Mouse (Mus musculus): ENCODE data around the gene Cops3. TPM values are rescaled to one million over a fixed set of nuclear protein-coding genes. Genes with fewer than 3 reads are reported as not detected.

The Cops3 gene
- polyA plus RNA-seq (2016; fragmentation: Nextera tagmentation; extraction: Ambion mirVana): 224 and 231 TPM in 2 replicates

DNA sequence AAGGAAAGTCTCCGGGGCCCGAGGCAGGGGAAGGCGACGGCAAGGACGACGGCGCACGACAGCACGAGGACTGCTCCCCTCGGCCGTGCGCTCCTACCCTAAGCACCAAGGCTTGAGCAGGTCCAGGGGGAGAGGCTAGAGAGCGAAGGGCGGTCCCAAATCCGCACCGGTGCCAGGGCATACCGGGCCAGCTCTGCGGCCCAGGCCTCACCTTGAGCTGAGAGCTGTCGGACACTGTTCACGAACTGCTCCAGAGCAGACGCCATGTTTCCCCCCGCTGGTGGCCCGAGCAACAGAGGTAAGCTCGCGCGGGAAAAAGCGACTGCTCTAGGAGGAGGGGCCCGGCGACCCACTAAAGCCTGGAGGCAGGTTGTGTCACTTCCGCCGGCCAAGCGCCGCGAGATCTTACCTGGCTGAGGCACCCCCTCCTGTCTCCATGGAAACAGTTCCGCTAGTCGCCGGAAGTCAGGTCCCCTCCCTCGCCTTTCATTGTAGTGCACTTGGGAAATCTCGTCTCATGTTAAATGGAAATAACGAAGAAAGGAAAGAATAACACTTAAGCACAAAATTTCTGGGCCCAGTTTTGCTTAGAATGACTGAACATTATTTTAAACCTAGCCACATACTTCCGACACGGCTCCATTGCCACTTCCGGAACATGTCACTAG, at the start of gene Cops3:
TSS of gene Cops3 (minus strand) at position 380 of the 668 bp plus-strand sequence.
- Histone ChIP-seq H3K4me1 (peaks cover 26% of the 10 kb centered on the region), H3K9me3 (no peaks in the 10 kb centered on the region), H3K36me3 (replicated peaks) (peaks cover 31% of the 10 kb centered on the region), H3K27me3 (replicated peaks; ENCODE audit: low read depth, poor library complexity, severe bottlenecking) (no peaks in the 10 kb centered on the region), H3K27ac (replicated peaks) (peak within 1 kb of the TSS; percentile 99), H3K4me3 (peak within 1 kb of the TSS; percentile 98)
- DNase-seq (ENCODE audit: low spot score): peak; percentile 98
- 1% methylated on average over 43 of the region's 43 CpGs for WGBS

DNA sequence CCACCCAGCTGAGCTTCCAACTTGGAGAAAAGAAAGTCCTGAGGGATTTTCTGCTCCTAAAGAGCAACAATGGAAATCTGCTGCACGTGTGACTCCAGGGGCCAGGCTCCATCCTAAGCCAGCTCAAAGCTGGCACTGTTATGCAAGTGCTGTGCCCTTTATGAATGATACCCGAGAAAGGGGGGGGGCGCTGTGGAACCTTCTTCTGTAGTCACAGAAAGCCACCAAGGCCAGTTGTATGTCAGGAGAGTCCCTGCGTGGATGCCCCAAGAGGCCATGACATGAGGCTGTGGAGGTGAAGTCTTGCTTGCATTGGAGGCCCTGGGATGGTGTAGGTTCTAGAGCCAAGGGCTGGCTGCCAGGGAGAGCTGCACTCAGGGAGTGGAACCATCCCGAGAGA, 48.5 kb upstream of the Cops3 start:
- H3K4me3 ChIP-seq: no peak overlapping the region
- H3K36me3 ChIP-seq (replicated peaks): no peaks in the 10 kb centered on the region
- H3K4me1 ChIP-seq: peaks cover 15% of the 10 kb centered on the region
- no peak overlapping the region for H3K27ac ChIP-seq (replicated peaks)
- H3K9me3 ChIP-seq: no peaks in the 10 kb centered on the region
- DNase-seq (ENCODE audit: low spot score): no peak
- WGBS: 74% methylated on average over 5 of the region's 5 CpGs
- no peaks in the 10 kb centered on the region; the same call in 1 of the 2 replicates for H3K27me3 ChIP-seq (replicated peaks; ENCODE audit: low read depth, poor library complexity, severe bottlenecking)

DNA sequence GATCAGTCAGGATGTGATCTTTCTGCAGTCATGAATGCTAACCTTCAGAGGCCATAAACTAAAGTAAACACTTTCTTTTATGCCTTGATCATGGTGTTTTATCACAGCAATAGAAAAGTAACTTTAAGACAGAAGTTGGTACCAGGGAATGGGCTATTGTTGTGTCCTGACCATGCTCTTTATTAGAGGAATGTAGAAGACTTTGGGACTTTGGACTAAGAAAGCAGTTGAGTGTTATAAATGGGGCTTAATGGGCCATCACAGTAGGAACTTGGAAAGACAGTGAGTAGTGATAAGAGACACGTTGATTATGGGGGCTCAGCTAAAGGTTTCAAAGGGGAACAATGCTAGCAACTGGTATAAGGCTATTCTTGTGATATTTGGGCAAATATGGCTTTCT, 47.3 kb upstream of the Cops3 start:
- no peaks in the 10 kb centered on the region; the same call in 1 of the 2 replicates for H3K27me3 ChIP-seq (replicated peaks; ENCODE audit: low read depth, poor library complexity, severe bottlenecking)
- H3K9me3 ChIP-seq: no peaks in the 10 kb centered on the region
- H3K27ac ChIP-seq (replicated peaks): no peak overlapping the region
- no peaks in the 10 kb centered on the region for H3K36me3 ChIP-seq (replicated peaks)
- H3K4me1 ChIP-seq: peaks cover 12% of the 10 kb centered on the region
- DNase-seq (ENCODE audit: low spot score): no peak
- no peak overlapping the region for H3K4me3 ChIP-seq
- WGBS: 83% methylated on average over 1 of the region's 1 CpGs

DNA sequence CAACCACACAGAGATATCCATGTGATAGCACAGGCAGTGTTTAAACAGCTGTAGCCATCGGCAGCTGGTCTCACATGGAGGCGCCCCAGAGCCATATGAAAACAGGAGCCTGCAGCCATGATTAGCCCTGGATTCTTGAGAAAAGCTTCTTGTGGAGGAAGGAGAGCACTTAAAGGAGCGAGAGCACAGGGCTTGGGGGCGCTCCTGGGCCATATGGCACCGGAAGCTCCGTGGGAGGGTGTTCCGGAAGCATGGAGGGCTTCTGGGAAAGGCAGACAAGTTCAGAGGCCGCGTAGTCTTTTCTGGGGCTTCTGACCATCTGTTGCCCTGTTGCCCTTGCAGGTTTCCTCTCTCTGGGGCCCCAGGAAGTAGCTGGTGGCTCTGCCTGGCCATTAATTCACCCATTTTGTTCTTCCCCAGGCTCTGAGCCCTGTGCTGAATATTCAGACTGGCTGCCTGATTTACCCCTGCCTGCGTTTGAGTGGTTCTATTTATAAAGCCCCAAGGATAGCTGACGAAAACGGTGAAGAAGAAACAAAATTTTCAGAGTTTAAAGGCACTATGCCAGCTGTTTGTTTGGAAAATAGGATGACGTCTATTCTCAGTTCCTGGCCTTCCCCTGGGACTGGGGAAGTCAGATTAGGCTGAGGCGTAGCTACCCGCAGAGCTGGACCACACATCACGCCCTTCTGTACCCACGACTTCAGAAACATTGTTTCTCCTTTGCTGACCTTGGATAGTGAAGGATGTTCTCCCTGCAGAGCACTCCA, 45.8 kb upstream of the Cops3 start:
- WGBS: 64% methylated on average over 17 of the region's 17 CpGs
- no peaks in the 10 kb centered on the region for H3K9me3 ChIP-seq
- H3K27me3 ChIP-seq (replicated peaks; ENCODE audit: low read depth, poor library complexity, severe bottlenecking): no peaks in the 10 kb centered on the region; the same call in 1 of the 2 replicates
- H3K4me1 ChIP-seq: peaks cover 16% of the 10 kb centered on the region
- no peak overlapping the region for H3K4me3 ChIP-seq
- DNase-seq (ENCODE audit: low spot score): peak; percentile 45
- no peaks in the 10 kb centered on the region for H3K36me3 ChIP-seq (replicated peaks)
- H3K27ac ChIP-seq (replicated peaks): peak overlapping the region; percentile 65

DNA sequence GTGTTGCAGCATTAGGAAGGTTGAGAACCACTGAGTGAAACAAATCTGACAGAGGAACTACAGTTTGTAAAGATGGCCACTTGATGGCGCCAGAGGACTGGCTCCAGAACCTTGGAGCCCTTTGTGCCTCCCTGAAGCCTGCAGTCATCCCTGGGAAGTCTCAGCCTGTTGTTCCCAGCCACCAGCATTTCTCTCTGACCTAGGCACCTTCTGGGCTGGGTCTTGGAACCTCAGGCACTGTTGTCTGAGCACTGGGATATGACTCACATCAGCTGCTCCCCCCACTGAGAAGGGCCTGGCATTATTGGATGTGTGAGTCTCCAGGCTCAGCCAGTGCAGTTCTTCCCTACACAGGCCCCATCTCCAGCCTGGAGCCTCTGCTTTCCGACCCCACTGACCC, 40.4 kb upstream of the Cops3 start:
- no peaks in the 10 kb centered on the region; the same call in 1 of the 2 replicates for H3K27me3 ChIP-seq (replicated peaks; ENCODE audit: low read depth, poor library complexity, severe bottlenecking)
- no peak overlapping the region for H3K4me3 ChIP-seq
- H3K9me3 ChIP-seq: no peaks in the 10 kb centered on the region
- DNase-seq (ENCODE audit: low spot score): peak; percentile 85
- H3K27ac ChIP-seq (replicated peaks): peak overlapping the region; percentile 78
- H3K36me3 ChIP-seq (replicated peaks): peaks cover 22% of the 10 kb centered on the region
- 25% methylated on average over 2 of the region's 2 CpGs for WGBS
- H3K4me1 ChIP-seq: peaks cover 13% of the 10 kb centered on the region

DNA sequence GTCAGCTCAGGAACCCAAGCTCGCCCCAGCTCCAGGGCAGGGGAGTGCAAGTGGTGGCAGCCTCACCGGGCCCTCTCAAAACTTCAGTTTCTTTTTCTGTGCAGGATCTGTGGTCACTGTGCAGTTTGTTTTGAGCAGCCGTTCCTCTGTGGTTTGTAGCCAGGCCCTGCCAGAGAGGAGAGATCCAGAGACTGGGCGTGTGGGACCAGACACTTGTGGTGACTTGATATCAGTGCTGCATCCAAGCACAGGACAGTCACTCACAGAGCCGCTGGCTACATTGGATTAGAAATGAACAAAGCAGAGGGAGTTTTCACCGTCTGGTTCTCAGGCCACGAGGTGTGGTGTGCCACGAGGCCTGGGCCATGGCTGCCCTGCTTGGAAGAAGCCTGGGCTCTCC, 32.5 kb upstream of the Cops3 start:
- H3K27me3 ChIP-seq (replicated peaks; ENCODE audit: low read depth, poor library complexity, severe bottlenecking): no peaks in the 10 kb centered on the region
- H3K4me1 ChIP-seq: peaks cover 8% of the 10 kb centered on the region; the same call in 1 of the 2 replicates
- no peak for DNase-seq (ENCODE audit: low spot score)
- no peak overlapping the region for H3K4me3 ChIP-seq
- 0 out of 2 replicates have a peak overlapping the region, but pooled peaks have one; percentile 7 for H3K27ac ChIP-seq (replicated peaks)
- no peaks in the 10 kb centered on the region for H3K9me3 ChIP-seq
- WGBS: 81% methylated on average over 8 of the region's 8 CpGs
- H3K36me3 ChIP-seq (replicated peaks): peaks cover 51% of the 10 kb centered on the region

DNA sequence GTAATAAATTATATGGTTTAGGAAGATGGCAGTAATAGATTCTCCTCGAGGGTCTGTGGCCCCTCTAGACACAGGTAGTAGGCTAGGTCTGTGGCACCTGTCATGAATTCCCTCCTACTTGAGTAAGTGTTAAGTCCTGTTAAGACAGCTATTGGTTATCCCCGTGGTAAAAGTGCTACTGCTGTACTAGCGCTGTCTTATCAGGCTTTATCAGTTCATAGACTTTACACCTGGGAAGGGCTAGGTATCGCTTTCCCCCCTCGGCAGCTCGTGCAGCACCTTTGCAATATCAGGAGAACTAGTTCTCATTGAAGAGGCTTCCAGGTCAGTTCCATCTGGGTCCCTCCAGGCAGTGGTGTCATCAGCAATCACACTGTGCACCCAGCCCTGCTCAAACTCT, 24.7 kb upstream of the Cops3 start:
- DNase-seq (ENCODE audit: low spot score): no peak
- WGBS: 91% methylated on average over 6 of the region's 6 CpGs
- H3K4me1 ChIP-seq: peaks cover 22% of the 10 kb centered on the region; the same call in 1 of the 2 replicates
- H3K27ac ChIP-seq (replicated peaks): no peak overlapping the region
- H3K27me3 ChIP-seq (replicated peaks; ENCODE audit: low read depth, poor library complexity, severe bottlenecking): no peaks in the 10 kb centered on the region
- no peaks in the 10 kb centered on the region for H3K9me3 ChIP-seq
- no peak overlapping the region for H3K4me3 ChIP-seq
- peaks cover 22% of the 10 kb centered on the region for H3K36me3 ChIP-seq (replicated peaks)

DNA sequence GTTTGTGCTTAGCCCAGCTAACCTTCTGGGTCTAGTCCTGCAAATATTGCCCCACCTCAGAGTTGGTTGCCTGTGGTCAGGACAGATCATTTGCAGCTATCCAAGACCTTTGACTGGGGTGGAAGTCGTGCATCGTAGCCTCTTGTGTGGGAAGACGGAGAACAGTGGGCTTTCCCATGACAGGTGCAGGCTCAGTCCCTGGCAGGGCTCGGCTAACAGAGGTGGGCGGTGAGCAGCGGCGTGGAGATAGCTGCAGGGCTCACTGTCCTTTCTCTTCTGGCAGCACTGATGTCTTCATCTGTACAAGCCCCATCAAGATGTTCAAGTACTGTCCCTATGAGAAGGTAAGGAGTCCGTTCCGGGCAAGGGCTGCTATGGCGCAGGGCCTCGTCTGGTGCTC, 20.8 kb upstream of the Cops3 start:
- H3K27ac ChIP-seq (replicated peaks): no peak overlapping the region; the same call in 1 of the 2 replicates
- H3K9me3 ChIP-seq: no peaks in the 10 kb centered on the region
- peaks cover 20% of the 10 kb centered on the region for H3K36me3 ChIP-seq (replicated peaks)
- H3K27me3 ChIP-seq (replicated peaks; ENCODE audit: low read depth, poor library complexity, severe bottlenecking): no peaks in the 10 kb centered on the region
- no peak overlapping the region for H3K4me3 ChIP-seq
- 87% methylated on average over 11 of the region's 11 CpGs for WGBS
- peaks cover 18% of the 10 kb centered on the region; the same call in 1 of the 2 replicates for H3K4me1 ChIP-seq
- DNase-seq (ENCODE audit: low spot score): no peak

DNA sequence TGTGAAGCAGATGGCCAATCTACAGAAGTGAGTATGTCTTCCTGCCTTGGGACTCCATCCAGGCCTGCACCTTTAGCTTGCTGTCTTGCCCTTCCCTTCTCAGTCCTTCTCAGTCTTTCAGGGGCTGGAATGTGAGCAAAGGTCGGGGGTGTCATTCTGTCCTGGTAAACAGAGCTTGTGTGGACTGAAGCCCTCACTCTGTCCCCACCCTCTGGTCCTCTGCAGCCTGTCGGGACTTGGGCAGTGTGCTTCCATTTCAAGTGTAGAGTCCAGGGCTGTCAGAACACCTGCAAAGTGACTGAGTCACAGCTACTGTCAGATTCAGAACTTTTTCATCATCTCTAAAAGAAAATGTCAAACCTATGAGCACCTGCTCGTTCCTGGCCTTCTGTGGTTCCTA, 13.2 kb upstream of the Cops3 start:
- peaks cover 14% of the 10 kb centered on the region for H3K4me1 ChIP-seq

DNA sequence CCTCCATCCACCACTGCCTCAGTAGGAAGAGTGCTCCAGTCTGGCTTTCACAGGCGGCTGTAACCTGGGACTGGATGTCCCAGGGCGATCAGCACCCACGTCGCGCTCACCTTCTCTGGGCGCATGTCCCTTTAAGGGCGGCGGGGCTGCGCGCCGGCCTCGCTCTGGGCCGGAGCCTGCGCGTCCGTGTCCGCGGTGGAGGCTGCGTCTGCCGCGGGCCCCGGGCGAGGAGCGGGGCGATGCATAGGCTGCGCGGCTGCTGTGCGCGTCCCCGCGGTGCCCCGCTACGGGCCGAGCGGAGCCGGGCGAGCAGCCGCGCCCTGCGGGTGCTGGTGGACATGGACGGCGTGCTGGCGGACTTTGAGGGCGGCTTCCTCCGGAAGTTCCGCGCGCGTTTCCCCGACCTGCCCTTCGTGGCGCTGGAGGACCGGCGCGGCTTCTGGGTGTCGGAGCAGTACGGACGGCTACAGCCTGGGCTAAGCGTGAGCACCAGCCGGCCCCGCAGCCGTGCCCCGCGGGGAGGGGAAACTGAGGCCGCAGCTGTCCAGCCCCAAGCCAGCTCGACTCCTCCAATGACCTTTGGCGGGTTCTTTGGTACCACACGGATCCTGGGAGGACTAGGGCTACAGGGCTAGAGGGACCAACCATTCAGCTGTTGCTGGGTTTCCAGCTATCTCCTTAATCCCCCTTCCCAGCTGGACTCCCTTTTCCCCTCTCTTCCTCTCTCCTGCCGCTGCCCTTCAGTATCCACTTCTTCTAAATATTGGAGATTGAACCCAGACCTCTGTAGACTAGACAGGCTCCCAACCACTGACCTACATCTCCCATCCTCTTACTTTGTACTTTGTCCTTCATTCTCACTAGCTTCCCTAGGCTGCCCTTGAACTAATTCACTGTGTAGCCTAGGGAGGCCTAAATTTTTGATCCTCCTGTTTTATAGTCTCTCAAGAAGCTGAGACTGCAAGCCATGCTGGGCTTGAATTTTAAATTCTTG, 8.6 kb upstream of the Cops3 start:
- peak; percentile 85 for DNase-seq (ENCODE audit: low spot score)
- Histone ChIP-seq H3K36me3 (replicated peaks) (peaks cover 23% of the 10 kb centered on the region), H3K27ac (replicated peaks) (peak overlapping the region; percentile 94), H3K4me1 (peaks cover 23% of the 10 kb centered on the region), H3K27me3 (replicated peaks; ENCODE audit: low read depth, poor library complexity, severe bottlenecking) (no peaks in the 10 kb centered on the region), H3K9me3 (no peaks in the 10 kb centered on the region), H3K4me3 (peak overlapping the region; percentile 81)
- under 1% methylated on average over 69 of the region's 69 CpGs for WGBS

More for the DNA sequence above, 13.2 kb upstream of the Cops3 start:
- H3K36me3 ChIP-seq (replicated peaks): peaks cover 15% of the 10 kb centered on the region
- no peak for DNase-seq (ENCODE audit: low spot score)
- H3K27ac ChIP-seq (replicated peaks): no peak overlapping the region
- H3K27me3 ChIP-seq (replicated peaks; ENCODE audit: low read depth, poor library complexity, severe bottlenecking): no peaks in the 10 kb centered on the region
- 68% methylated on average over 3 of the region's 3 CpGs for WGBS
- H3K9me3 ChIP-seq: no peaks in the 10 kb centered on the region
- H3K4me3 ChIP-seq: no peak overlapping the region

DNA sequence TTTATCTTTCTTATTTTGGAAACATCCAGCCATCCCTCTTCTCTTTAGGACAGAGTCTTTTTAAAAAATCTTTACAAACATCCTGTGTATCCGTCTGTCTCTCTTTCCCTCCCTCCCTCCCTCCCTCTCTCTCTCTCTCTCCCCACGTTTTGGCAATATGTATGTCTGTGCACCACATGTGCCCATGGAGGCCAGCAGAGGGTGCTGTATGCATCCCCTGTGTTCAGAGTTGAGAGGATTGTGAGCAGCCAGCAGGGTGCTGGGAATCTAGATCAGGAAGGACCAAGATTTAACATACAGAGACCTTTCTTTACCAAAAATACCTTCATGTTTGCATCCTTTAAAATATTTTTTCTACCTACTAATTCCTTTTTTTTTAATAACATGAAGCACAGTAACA, 7.5 kb upstream of the Cops3 start:
- peaks cover 14% of the 10 kb centered on the region for H3K36me3 ChIP-seq (replicated peaks)
- H3K4me1 ChIP-seq: peaks cover 25% of the 10 kb centered on the region
- H3K27me3 ChIP-seq (replicated peaks; ENCODE audit: low read depth, poor library complexity, severe bottlenecking): no peaks in the 10 kb centered on the region
- WGBS: 19% methylated on average over 2 of the region's 2 CpGs
- peak overlapping the region; percentile 81 for H3K4me3 ChIP-seq
- H3K27ac ChIP-seq (replicated peaks): no peak overlapping the region
- DNase-seq (ENCODE audit: low spot score): peak; percentile 67
- H3K9me3 ChIP-seq: no peaks in the 10 kb centered on the region

DNA sequence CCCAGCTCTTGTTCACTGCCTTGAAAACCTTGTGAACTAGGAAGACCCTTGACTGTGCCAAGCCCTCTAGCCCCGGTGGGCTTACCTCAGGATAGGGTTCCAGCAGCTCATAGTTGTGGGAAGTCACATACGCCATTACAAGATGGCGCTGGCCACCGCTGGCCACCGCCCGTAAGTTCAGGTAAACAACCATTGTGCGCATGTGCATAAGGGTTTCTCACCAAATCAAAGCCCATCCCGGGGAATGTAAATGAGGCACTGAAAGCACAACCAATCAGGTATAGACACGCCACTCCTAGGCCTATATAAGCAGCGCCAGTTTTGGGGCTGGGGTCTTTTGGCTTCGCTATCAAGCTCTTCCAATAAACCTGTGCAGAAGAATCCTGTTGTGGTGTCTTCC, 6.7 kb upstream of the Cops3 start:
- no peak for DNase-seq (ENCODE audit: low spot score)
- no peak overlapping the region for H3K27ac ChIP-seq (replicated peaks)
- H3K4me1 ChIP-seq: peaks cover 25% of the 10 kb centered on the region
- H3K4me3 ChIP-seq: no peak overlapping the region
- 95% methylated on average over 11 of the region's 11 CpGs for WGBS
- no peaks in the 10 kb centered on the region for H3K9me3 ChIP-seq
- peaks cover 14% of the 10 kb centered on the region for H3K36me3 ChIP-seq (replicated peaks)
- no peaks in the 10 kb centered on the region for H3K27me3 ChIP-seq (replicated peaks; ENCODE audit: low read depth, poor library complexity, severe bottlenecking)

Data from embryonic facial prominence, embryonic 10.5 days (tissue).